Mouse (Mus musculus) CH12.LX (cell line): ENCODE measurements at regions not wholly inside any gene's neighbourhood (a gene's known extent, or its start where the extent isn't known, plus 50 kb on each side); places are given as distances from the start of the nearest gene placed in this dataset.

Source experiments
- CTCF ChIP-seq, 2 experiments: IDR thresholded peaks in 1 of 2; conservative IDR thresholded peaks in 1 of 2; 2 replicates each; pipeline ENCODE4 v1.5.1; 2011 to 2012; ENCODE audit warnings: low read depth in 2 of 2, low read length in 2 of 2, improper control_type of control experiment in 1 of 2, inconsistent platforms in 1 of 2, mild to moderate bottlenecking in 1 of 2, moderate library complexity in 1 of 2
- UBTF ChIP-seq: IDR thresholded peaks from 2 replicates; pipeline ENCODE4 v1.6.1; 2012; ENCODE audit warnings: low read depth, mild to moderate bottlenecking, inconsistent platforms, low read length, improper control_type of control experiment, moderate library complexity

DNA sequence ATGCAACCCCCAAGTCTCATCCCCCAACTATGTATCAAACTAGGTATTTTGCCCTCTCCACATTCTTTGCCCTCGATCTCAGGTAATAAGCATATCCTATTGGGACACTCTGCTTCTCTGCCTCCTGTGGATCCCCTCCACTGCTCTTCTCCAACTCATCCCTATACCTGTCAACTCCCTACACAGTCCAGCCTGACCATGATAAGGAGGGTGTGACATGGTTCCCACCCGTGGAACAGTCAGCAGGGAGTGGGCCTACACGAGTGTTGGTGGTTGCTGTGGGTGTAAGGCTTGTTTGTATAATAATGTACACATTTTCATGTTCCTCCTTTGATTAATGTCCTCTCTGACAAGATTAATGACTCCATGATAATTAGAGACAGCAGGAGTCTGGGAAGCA is 1199.0 kb downstream of the 9330182O14Rik start:
- TF ChIP-seq UBTF (no peak), CTCF (conservative IDR thresholded peaks at IDR 0.05 in 1 of 2, IDR thresholded peaks at IDR 0.05 in 1 of 2; ENCODE audit: low read depth in 2 of 2, low read length in 2 of 2) (no peak)
